9 mouse cellular contexts compared by ENCODE assay signal in genomic region chr1:96872361-96872693, GRCm38 (mm10). TPM values are rescaled to one million over a fixed set of nuclear protein-coding genes. Genes with fewer than 3 reads are reported as not detected.
A peak's percentile ranks its signal among the peaks of the same experiment; 100 is the strongest.
DNase-seq lines count a peak whose midpoint lies in the region; ATAC-seq and TF ChIP-seq lines count a peak whose summit lies in the region.
"Had no signal": no experiment of that assay in that cellular context is flagged by ENCODE, and none has a peak within 500 bp of the region (broad histone marks: within the 10 kb centered on the region; RNA-seq: fewer than 3 reads in every experiment).

No protein-coding gene starts in this region.

- intact Hi-C loops in heart, postnatal 25 days (cut with DNase I): no loop called here

- under 1% methylated on average over 10 of the region's 10 CpGs for WGBS in heart, embryonic 13.5 days
- WGBS in forebrain, postnatal 0 days: 6% methylated on average over 10 of the region's 10 CpGs
- 2% methylated on average over 10 of the region's 10 CpGs for WGBS in liver, embryonic 16.5 days (ENCODE audit: insufficient replicate concordance)

- no peak for TF ChIP-seq CTCF in ES-Bruce4 (IDR thresholded peaks at IDR 0.05; ENCODE audit: low read depth, low read length)
- TF ChIP-seq CTCF in forebrain, postnatal 0 days (IDR thresholded peaks at IDR 0.05; ENCODE audit: low read depth): no peak

- H3K4me1 ChIP-seq in heart, embryonic 13.5 days: peaks cover 15% of the 10 kb centered on the region
- no peaks in the 10 kb centered on the region for H3K4me1 ChIP-seq in ES-Bruce4 (ENCODE audit: control insufficient read depth, insufficient read depth, low read length)
- no peaks in the 10 kb centered on the region for H3K4me1 ChIP-seq in forebrain, postnatal 0 days (ENCODE audit: insufficient read depth)
- H3K4me1 ChIP-seq in liver, embryonic 16.5 days (ENCODE audit: control insufficient read depth, low read depth, low read length): no peaks in the 10 kb centered on the region

- peak overlapping the region; percentile 60 for H3K4me3 ChIP-seq in heart, embryonic 13.5 days
- peak overlapping the region; percentile 58 for H3K4me3 ChIP-seq in ES-Bruce4 (ENCODE audit: low read depth, low read length)
- H3K4me3 ChIP-seq in forebrain, postnatal 0 days (ENCODE audit: low read depth, low read length): peak overlapping the region; percentile 60
- peak overlapping the region; percentile 56 for H3K4me3 ChIP-seq in liver, embryonic 16.5 days (ENCODE audit: low read depth, low read length)

- H3K9me3 ChIP-seq in heart, embryonic 13.5 days: no peaks in the 10 kb centered on the region
- H3K9me3 ChIP-seq in ES-Bruce4 (replicated peaks; ENCODE audit: control insufficient read depth, insufficient read depth, low read length, poor library complexity, severe bottlenecking): no peaks in the 10 kb centered on the region
- H3K9me3 ChIP-seq in forebrain, postnatal 0 days (ENCODE audit: low read length): no peaks in the 10 kb centered on the region
- no peaks in the 10 kb centered on the region for H3K9me3 ChIP-seq in liver, embryonic 16.5 days (replicated peaks; ENCODE audit: control insufficient read depth, low read length)

- ATAC-seq in heart, embryonic 13.5 days (ENCODE audit: extremely low read depth, insufficient number of reproducible peaks, low FRiP score, low TSS enrichment): no peak
- no peak for ATAC-seq in forebrain, postnatal 0 days
- no peak for ATAC-seq in liver, embryonic 16.5 days (ENCODE audit: low read depth)

- H3K4me2 ChIP-seq in heart, embryonic 13.5 days: peak overlapping the region; percentile 84
- H3K4me2 ChIP-seq in forebrain, postnatal 0 days (ENCODE audit: low read depth): peak overlapping the region; percentile 87
- H3K4me2 ChIP-seq in liver, embryonic 16.5 days (ENCODE audit: low read depth, low read length): peak overlapping the region; percentile 58

- no peak for TF ChIP-seq EP300 in ES-Bruce4 (IDR thresholded peaks at IDR 0.05; ENCODE audit: insufficient read depth, low read depth, low read length)

- TF ChIP-seq POLR2A in ES-Bruce4 (IDR thresholded peaks at IDR 0.05; ENCODE audit: insufficient read depth, low read length): no peak

- no peak overlapping the region for H3K27ac ChIP-seq in heart, embryonic 13.5 days (replicated peaks)
- no peak overlapping the region for H3K27ac ChIP-seq in ES-Bruce4 (ENCODE audit: insufficient read depth, low read length)
- no peak overlapping the region for H3K27ac ChIP-seq in forebrain, postnatal 0 days (ENCODE audit: low read depth, low read length)
- no peak overlapping the region for H3K27ac ChIP-seq in liver, embryonic 16.5 days (ENCODE audit: low read length)

- H3K36me3 ChIP-seq in heart, embryonic 13.5 days: no peaks in the 10 kb centered on the region
- no peaks in the 10 kb centered on the region for H3K36me3 ChIP-seq in ES-Bruce4 (ENCODE audit: control insufficient read depth, insufficient read depth, low read length, poor library complexity, severe bottlenecking)
- H3K36me3 ChIP-seq in forebrain, postnatal 0 days (ENCODE audit: insufficient read depth): no peaks in the 10 kb centered on the region
- H3K36me3 ChIP-seq in liver, embryonic 16.5 days (ENCODE audit: control insufficient read depth, insufficient read depth): no peaks in the 10 kb centered on the region

- peaks cover 20% of the 10 kb centered on the region for H3K27me3 ChIP-seq in heart, embryonic 13.5 days (replicated peaks)
- no peaks in the 10 kb centered on the region for H3K27me3 ChIP-seq in ES-Bruce4 (ENCODE audit: control insufficient read depth, insufficient read depth, low read length, poor library complexity, severe bottlenecking)
- H3K27me3 ChIP-seq in forebrain, postnatal 0 days (ENCODE audit: insufficient read depth, low read length): no peaks in the 10 kb centered on the region
- no peaks in the 10 kb centered on the region for H3K27me3 ChIP-seq in liver, embryonic 16.5 days (ENCODE audit: control insufficient read depth, insufficient read depth, low read depth, low read length)
- H3K27me3 ChIP-seq: CH12.LX had no signal

- peak overlapping the region; percentile 75 for H3K9ac ChIP-seq in heart, embryonic 13.5 days
- no peak overlapping the region for H3K9ac ChIP-seq in ES-Bruce4 (ENCODE audit: low read depth, poor library complexity, severe bottlenecking)
- peak overlapping the region; percentile 68 for H3K9ac ChIP-seq in forebrain, postnatal 0 days
- no peak overlapping the region for H3K9ac ChIP-seq in liver, embryonic 16.5 days (ENCODE audit: low read depth, low read length)

- no peak for DNase-seq in heart, postnatal 25 days (ENCODE audit: low spot score)
- DNase-seq in forebrain, postnatal 0 days: no peak
- no peak for DNase-seq in cerebellum, postnatal 25 days
- no peak for DNase-seq in right cerebral cortex, postnatal 10 days (ENCODE audit: low spot score in 2 of 2)
- no peak for DNase-seq in adrenal gland, postnatal 25 days

RNA-seq across cellular contexts. Expression of gene Slco4c1, which starts 0.4 kb away (rescaled TPM):
- 0.05 and 0.16 TPM in 2 replicates for polyA plus RNA-seq in heart, embryonic 13.5 days (2015; fragmentation: Nextera tagmentation; extraction: Ambion mirVana)
- not detected for total RNA-seq in heart, postnatal 25 days (2021)
- polyA plus RNA-seq in ES-Bruce4 (2011; ENCODE audit: insufficient read depth, insufficient read length, low read depth, missing spikeins): 4.5 and 5.7 TPM in 2 replicates
- total RNA-seq in forebrain, postnatal 0 days (2014; rRNA removed): 1.4 and 1.5 TPM in 2 replicates
- polyA plus RNA-seq in forebrain, postnatal 0 days (2015; fragmentation: Nextera tagmentation; extraction: Ambion mirVana): 0.62 and 0.63 TPM in 2 replicates
- polyA plus RNA-seq in liver, embryonic 16.5 days (2015; fragmentation: Nextera tagmentation; extraction: Ambion mirVana): 1.4 and 1.5 TPM in 2 replicates
- not detected in 2 replicates for total RNA-seq in adrenal gland, postnatal 25 days (2021)
- total RNA-seq: CH12.LX had no signal

Comparison
In these comparisons a context has a peak if more than half of its experiments do, and no peak if none do; other contexts are left out.
1. H3K9ac ChIP-seq: peak in heart, embryonic 13.5 days (single experiment) and forebrain, postnatal 0 days (single experiment); none in ES-Bruce4 (single experiment) and liver, embryonic 16.5 days (single experiment).
2. Peak in every context shown above with its lines, with median percentiles within 50 percentile points of each other: H3K4me2 ChIP-seq and H3K4me3 ChIP-seq.